Mouse (Mus musculus) CD4-positive helper T cell, adult 2 months (primary cell): ENCODE data around the gene Gm17361.
"Not testable (repeated sequence)": the region's sequence is repeated elsewhere in the genome, so short reads cannot be mapped to it uniquely, and the experiment has no call there.

ENCODE experiments used
- DNase-seq: peaks from one replicate; pipeline ENCODE4 v3.0.0-alpha.2; 2012; ENCODE audit warnings: low read depth, missing footprints, low spot score

The Gm17361 gene

DNA sequence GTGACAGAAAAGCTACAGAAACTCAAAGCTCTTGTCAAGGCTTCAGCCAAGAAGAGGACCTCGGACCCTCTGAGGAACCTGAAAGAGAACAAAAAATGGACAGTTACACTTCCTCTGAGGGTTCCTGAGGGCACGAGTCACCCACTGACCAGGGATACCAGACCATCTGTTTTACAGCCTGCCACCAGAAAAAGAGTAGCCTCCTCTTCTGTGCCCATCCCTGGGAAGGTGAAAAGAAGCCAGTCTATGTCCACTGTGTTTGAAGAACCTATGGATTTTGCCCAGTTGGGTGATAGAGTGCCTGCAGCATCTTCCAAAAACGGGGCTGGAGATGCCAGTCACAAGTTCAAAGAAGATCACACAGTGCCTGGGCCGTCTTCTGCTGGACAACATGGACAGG, at the start of gene Gm17361:
Gm17361 (plus strand) TSS at position 301 of the 400 bp plus-strand sequence.
- not testable (repeated sequence) for DNase-seq
